Mouse (Mus musculus) left cerebral cortex, adult 8-10 months (tissue): ENCODE measurements around the gene Mst1r. TPM values are rescaled to one million over a fixed set of nuclear protein-coding genes. Genes with fewer than 3 reads are reported as not detected.

Experiments used
- DNase-seq, 2 experiments: peaks; one replicate each; pipeline ENCODE4 v3.0.0; 2022; ENCODE audit warnings: low spot score in 2 of 2
- total RNA-seq, 4 experiments: library from RNA; stranded (reverse); gene quantifications; 2 replicates each; pipeline ENCODE4 v1.2.4; 2022

Mst1r gene
- total RNA-seq = 1 to 10 TPM in 2 of 4 experiments, under 1 TPM in 2; 0.72 to 1.7 (median 1.0) TPM

- no peak for DNase-seq
These were observed at the start of gene Mst1r for GRCm38 (mm10) chr9:107906252-107906966. Gene Mst1r, plus strand, starts transcription at chr9:107906873.

- no peak for DNase-seq
These were observed 48.3 kb upstream of the Mst1r start for GRCm38 (mm10) chr9:107858343-107858742.

- DNase-seq = no peak
These were observed 42.2 kb upstream of the Mst1r start for GRCm38 (mm10) chr9:107864493-107864892.

GRCm38 (mm10) chr9:107866081-107866480, 40.6 kb upstream of the Mst1r start:
- DNase-seq = no peak

GRCm38 (mm10) chr9:107872350-107873098, 34.1 kb upstream of the Mst1r start:
- DNase-seq = peak; percentile 91 to 95

- no peak for DNase-seq
These were observed 33.5 kb upstream of the Mst1r start, which contains the start of gene Rbm6 for GRCm38 (mm10) chr9:107873137-107873536. Gene Rbm6, minus strand, starts transcription at chr9:107873237.

GRCm38 (mm10) chr9:107880411-107880810, 26.3 kb upstream of the Mst1r start:
- no peak for DNase-seq

GRCm38 (mm10) chr9:107887804-107888266, 18.8 kb upstream of the Mst1r start, which contains the start of gene Mon1a:
Gene Mon1a, plus strand, starts transcription at chr9:107888151.
- peak; percentile 76 to 90 for DNase-seq

GRCm38 (mm10) chr9:107888267-107888850, 18.3 kb upstream of the Mst1r start:
- no peak for DNase-seq

GRCm38 (mm10) chr9:107890260-107890659, 16.4 kb upstream of the Mst1r start:
- no peak for DNase-seq

GRCm38 (mm10) chr9:107891023-107891422, 15.7 kb upstream of the Mst1r start:
- no peak for DNase-seq

GRCm38 (mm10) chr9:107898563-107898962, 8.1 kb upstream of the Mst1r start:
- DNase-seq = no peak

- no peak for DNase-seq
These were observed 6.8 kb upstream of the Mst1r start for GRCm38 (mm10) chr9:107899855-107900254.

- peak; percentile 76 to 81 for DNase-seq
These were observed 5.6 kb upstream of the Mst1r start for GRCm38 (mm10) chr9:107900840-107901626.

- no peak for DNase-seq
These were observed 5.1 kb upstream of the Mst1r start for GRCm38 (mm10) chr9:107901627-107901914.

GRCm38 (mm10) chr9:107904726-107905125, 1.9 kb upstream of the Mst1r start:
- DNase-seq = peak; percentile 69 to 93

GRCm38 (mm10) chr9:107906967-107907800, 511 bp downstream of the Mst1r start:
- no peak for DNase-seq

- no peak for DNase-seq
These were observed 1.1 kb downstream of the Mst1r start for GRCm38 (mm10) chr9:107907801-107908120.

- DNase-seq = no peak
These were observed 1.9 kb downstream of the Mst1r start for GRCm38 (mm10) chr9:107908410-107909158.
